Mouse (Mus musculus): Measurements from ENCODE around the gene Pold2.

Gene Pold2

DNA sequence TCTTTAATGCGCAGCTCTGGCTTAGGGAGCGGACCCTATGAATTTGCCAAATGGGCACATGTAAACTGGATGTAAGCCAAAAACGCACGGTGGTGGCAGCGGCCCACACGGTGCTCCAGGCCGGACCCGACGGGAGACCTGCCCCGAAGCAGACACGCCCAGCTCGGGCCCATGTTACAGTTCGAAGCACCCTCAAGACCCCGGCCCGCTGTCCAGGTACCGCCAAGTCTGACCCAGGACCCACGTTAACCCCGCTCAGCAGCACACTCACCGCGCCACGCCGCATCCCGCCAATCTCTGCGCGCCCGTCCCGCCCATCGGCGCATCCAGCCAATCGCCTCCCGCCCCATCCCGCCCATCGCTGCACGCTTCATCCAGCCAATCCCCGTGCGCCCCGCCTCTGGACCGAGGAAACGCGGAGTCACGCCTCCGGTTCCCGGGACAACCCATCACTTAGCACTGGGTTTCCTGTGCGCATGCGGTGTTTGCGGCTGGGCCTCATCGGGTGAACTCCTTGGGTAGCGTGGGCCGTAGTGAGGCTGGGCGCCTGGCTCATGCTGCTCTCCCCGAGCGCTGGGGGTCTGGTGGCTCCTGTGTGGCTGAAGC, at the start of gene Pold2:
Gene Pold2 (minus strand): TSS at position 372 of the 606 bp plus-strand sequence.
- peak; percentile 94 for DNase-seq (ENCODE audit: low read depth, low spot score)

DNA sequence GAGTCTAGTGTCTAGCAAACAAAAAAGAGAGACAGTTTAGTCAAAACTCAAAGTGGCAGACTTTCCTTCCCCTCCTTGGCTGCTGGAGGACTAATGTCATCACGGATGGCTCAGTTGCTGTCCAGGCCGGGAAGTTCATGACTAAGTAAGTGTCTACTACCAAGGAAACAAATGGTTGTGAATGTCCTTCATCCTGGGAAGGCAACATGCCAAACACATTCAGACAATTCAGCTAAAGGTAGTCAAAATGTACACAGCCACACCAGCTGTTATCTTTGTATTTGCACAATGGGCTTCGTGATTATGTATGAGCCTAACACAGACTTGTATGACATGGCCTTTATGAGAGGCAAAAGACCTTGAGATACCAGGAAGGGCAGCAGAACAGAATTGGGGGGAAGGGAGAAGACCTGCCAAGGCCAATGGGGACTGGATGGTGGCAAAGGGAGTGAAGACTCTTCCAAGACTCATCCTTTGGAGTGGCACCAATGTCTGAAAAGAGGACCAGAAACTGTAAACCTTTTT, 48.7 kb upstream of the Pold2 start:
- DNase-seq (ENCODE audit: low read depth, low spot score), result no peak

DNA sequence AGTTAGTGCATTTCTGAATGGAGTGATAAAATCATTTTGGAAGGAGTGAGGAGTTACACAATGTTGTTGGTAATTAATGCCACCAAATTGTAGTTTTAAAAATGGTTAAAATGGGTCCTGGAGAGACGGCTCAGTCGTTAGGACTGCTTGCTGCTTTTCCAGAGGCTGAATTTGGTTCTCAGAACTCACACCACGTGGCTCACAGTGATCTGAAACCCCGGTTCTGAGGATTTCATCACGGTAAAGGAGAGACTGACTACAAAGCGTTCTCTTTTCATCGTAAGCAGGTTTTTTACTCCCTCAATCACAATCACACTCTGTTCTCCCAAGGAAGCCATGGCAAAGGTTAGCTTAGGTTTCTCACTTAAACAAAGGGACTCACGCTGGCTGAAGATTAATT, 46.6 kb upstream of the Pold2 start:
- DNase-seq (ENCODE audit: low read depth, low spot score), result no peak

DNA sequence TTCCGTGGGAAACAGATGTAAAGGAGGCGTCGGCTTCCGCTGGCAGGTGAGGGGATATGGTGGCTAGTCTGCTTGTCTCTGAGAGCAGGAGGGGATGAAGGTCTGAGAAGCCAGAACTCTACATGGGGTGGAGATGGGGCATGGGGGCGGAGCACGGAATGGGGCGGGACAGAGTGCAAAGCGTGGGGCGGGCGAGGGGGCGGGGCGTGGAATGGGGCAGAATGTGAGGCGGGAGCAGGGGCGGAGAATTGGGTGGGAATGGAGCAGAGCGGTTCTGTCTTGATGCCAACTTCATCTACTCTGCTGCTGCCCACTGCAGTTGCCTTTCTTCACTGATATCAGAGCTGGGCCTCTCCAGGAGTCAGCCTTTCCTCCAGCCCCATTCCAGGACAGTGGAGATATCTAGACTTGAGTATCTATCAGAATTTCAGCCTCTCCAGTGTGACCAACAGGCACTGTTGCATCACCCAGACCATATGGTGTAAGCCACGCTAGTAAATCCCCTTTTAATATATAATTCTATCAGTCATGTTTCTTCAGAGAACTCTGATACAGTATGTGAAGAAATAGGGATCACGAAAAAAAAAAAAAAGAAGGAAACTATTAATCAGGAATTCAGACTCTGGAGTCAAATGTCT, 42.4 kb upstream of the Pold2 start:
- DNase-seq (ENCODE audit: low read depth, low spot score), result no peak

DNA sequence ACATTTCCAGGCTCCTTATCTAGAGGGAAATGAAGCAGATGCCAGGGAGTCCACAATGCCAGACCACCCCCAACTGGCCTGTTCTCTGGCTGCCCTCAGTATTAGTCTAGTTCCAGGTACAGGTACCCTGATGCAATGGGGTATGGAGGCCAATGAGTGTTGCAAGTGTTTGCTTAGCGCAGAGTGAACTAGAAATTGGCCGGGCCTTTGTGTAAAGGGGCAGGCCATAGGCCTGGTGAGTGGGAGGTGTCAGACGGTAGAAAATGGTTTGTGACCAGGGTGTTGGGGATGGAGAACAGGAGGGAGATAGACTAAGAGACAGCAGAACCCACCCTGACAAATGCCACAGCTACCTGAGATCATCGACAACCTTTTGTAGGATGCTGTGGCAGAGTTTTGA, 41.5 kb upstream of the Pold2 start:
- DNase-seq (ENCODE audit: low read depth, low spot score), result no peak

DNA sequence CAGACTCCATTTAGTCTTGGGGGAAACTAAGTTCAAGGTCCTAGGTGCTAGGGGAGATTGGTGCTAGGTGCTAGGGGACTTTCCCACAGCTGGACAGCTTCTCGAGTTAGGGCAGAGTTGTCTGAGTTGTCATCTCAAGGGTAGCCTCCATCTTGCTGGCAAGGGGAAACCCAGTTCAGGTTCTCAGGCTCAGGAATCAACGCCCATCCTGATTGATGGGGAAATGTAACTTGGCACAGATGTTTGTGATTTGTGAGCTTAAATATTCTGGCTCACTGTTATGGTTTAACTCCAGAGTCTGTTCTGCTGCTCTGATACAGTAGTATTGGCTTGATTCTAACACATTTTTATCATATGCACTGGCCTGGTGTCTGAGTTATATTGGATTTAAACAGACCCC, 40.0 kb upstream of the Pold2 start:
- DNase-seq (ENCODE audit: low read depth, low spot score), result no peak

DNA sequence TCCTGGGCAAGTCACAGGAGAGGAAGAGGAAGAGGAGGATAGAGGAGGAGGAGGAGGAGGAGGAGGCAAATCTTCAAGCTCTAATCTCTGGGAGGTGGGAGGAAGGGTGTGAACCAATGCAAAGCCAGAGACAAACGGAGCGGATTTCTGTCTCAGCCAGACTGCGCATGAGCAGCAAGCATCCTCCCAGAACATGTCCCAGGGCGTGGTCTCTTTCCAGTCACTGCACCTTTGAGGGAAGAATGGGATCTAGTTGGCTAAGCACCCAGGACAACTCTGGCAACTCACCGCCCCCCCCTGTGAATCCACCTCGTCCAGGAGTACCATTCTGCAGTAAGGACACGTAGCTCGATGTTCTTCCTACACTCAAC, 38.1 kb upstream of the Pold2 start:
- no peak for DNase-seq (ENCODE audit: low read depth, low spot score)

DNA sequence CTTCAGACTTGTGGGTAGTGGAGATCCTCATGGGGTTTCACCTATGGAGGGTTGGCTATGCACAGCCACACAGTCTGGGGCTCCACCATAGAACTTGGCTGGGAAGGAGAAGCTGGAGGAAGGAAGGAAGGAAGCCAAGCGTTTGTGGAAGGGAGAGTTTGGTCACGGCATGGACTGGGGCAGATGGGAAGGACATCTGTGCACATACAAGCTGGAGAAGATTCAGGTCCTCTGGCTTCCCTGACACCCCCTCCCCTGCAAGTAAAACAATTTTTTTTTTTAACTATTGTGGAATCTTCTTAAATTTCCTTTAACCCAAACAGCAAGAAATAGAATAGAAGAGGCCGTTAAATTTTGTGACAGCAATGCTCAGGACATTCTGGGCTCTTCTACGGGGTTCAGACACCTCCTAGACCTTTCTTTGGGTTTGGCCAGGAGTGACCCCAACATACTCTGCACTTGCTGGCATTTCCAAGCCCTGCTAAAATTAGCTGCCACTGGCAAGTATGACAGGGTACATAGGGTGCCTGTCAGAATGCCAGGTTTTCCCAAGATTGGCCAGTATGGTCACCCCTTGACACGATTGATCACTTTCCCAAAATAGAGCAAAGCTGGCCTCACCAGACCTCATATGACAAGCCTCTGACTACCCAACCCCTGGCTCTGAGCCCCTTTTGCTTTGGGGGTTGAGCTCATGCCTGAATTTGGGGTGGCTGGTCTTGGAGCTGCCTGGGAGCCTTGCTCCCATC, 37.5 kb upstream of the Pold2 start:
- DNase-seq (ENCODE audit: low read depth, low spot score), result no peak

DNA sequence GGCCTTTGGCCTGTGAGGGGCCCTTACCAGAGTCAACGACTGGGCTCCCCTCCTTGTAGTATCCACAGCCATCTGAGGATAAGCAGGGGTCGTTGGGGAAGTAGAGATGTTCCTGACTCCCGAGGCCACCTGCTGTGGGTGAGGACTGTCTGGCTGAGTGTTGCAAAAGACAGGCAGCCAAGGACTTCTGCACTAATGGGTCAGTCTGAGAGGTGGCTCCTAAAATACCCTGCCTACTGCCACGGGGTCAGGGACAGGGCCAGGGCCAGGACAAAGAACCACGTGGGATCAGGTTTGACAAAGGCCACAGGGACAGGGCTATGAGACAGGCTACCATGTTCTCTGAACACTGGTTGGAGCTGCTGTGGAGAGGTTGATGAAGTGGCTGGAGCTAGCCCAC, 36.8 kb upstream of the Pold2 start:
- DNase-seq (ENCODE audit: low read depth, low spot score), result no peak

DNA sequence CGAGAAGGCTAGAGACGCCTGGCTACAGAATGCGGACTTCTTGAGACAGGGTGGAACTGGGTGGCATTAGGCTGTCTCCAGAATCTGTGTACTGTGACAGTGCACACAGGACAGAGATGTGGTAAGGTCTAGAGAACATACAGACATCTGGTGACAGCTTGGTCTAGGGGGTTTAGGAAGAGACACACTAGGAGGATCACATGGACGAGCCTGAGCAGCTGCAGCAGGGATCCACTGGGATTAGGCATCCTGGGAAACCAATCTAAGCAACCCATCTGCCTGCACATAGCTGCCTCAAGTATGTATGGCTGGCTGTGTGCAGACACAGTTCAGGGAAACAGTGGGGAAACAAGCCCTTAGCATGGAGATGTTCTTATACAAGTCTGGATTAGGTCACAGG, 35.8 kb upstream of the Pold2 start:
- peak; percentile 44 for DNase-seq (ENCODE audit: low read depth, low spot score)

DNA sequence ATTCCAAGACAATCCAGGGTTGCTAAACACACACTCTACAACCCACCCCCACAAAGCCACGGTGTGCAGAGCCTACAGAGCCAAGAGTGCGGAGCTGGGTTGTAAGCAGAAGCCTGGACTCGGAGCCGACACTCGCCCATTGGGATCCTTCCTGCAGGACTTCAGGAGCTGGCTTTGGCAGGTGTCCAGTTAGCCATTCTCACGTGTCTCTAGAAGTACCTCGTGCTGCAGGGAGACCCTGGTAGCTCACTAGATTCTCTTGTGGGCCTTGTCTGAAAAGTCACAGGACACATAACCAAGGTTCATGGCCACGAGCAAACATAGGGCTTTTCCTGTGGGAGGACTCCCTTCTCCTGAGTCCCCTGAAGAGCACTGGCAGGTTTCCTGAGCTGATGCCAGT, 35.2 kb upstream of the Pold2 start:
- DNase-seq (ENCODE audit: low read depth, low spot score), result no peak

DNA sequence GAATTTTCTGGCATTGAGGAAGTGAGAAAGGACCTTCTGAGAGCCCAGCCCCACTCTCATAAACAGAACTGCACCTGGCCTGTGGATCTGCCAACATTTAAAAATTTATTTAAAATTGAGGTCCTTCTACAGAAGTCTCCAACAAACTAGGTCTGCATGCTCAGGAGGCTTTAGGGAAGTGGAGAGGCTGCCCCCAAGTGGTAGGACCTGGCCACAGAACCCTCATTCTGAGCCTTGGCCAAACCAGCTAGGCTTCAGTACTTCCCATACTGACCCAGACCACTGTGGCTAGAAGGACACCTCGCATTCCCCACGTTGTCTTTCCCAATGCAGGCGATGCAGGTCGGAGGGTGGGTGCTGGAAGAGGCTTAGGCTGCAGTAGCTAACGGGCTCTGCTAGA, 34.5 kb upstream of the Pold2 start:
- no peak for DNase-seq (ENCODE audit: low read depth, low spot score)

DNA sequence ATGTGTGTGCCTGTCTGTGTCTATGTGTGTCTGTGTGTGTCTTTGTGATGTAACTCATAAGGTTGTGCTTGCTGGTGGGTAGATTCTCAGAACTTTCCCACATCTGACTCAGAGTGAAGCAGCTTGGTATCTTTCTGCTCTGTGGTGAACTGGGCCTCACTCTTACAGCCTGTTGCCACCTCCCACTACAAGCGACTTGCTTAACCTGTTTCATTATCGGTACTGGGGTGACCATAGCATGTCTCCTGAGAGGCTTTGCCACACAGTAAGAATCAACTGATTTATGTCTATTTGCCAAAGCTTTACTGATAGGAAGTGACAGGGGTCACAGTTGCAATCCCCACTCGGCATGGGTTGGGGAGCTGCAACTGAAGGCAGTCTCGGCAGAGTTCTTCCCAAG, 30.6 kb upstream of the Pold2 start:
- DNase-seq (ENCODE audit: low read depth, low spot score), result no peak

DNA sequence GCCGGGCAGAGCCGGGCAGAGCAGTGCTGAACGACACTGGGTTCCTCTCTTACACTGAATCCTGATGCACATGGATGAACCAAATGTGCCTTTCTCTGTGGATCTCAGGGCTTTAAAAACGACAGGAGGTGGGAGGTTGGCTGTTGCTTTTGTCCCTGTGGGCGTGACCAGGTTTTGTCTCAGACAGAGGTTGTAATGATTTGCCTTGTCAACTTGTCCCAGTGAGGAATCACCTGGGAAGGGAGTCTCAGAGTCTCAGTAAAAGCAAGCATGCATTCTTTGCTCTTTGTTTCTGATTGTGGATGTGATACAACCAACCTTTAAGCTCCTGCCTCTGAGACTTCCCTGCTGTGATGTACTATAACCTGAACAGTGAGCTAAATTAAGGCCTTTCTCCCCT, 29.0 kb upstream of the Pold2 start:
- no peak for DNase-seq (ENCODE audit: low read depth, low spot score)

DNA sequence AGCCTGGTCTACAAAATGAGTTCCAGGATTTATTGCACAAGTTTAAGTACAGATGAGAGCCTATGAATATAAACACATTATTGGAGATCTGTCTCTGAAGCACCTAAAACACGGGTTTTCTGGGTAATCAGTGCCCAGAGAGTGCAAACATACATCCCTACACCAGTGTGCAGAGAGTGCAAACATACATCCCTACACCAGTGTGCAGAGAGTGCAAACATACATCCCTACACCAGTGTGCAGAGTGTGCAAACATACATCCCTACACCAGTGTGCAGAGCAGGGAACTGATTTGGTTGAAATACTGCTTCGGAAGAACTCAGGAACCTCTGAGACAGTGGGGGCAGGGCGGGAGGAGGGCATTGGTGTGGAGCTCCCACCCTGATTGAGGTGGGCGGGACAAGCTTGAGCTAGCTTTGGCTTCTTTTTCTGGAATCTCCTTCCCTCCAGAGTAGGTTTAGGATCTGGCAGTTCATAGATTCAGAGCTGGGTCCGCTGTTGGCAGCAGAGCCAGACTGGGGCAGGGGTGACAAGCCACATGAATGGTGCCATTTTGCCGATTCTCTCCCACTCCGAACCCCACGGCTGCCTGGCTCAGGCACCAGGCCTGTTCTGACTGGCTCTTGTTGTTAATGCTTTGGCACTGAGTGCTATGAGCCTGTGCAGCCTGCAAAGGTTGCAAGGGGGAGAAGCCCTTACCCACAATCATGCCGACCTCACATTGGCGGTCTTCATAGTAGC, 27.9 kb upstream of the Pold2 start:
- no peak for DNase-seq (ENCODE audit: low read depth, low spot score)

DNA sequence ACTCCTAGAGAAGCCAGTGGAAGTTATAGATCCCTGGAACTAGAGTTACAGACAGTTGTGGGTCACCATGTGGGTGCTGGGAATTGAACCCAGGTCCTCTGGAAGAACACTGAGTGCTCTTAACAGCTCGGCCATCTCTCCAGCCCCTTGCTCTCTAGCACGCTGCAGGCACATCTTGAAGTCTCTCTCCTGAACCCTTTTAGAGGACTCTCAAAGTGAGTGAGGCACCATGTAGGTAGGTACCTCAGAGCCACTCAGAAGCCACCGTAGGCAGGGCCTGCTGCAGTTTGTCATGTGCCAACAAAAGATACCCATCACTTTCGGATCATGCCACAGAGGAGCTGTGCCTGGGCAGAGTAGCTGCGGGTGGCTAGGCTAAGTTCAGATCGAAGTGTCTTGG, 26.8 kb upstream of the Pold2 start:
- no peak for DNase-seq (ENCODE audit: low read depth, low spot score)

DNA sequence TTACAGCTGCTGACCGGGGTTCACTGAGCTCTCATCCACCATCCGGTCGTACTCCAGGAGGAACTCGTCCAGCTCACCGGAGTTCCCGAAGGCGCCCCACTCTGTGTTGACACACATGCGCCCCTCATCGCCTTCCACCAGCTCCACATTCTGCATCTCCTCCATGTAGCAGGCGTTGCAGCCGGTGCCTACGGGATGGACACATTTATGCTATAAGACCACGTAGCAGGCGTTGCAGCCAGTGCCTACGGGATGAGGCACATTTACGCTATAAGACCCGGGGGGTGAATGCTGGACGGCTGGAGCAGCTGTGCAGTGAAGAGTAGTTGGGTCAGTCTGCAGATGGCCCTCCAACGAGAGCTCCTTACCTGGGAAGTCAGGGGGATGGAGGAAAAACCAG, 26.3 kb upstream of the Pold2 start:
- DNase-seq (ENCODE audit: low read depth, low spot score), result no peak

DNA sequence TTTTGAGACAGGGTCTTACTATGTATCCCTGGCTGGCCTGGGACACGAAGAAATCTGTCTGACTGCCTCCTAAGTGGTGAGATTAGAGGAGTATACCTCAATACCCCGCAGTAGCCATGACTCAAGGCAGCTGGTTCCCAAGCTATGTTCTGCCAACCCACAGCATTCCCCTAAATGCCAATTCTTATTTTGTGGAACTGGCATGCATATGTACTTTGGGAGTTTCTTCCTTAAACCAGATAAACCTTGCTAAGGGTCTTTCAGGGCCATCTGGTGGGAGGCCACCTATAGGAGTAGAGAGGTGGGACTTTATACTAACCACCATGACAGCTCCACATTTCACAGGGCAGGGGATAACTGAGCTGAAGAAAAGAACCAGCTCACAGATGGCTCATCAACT, 25.8 kb upstream of the Pold2 start:
- DNase-seq (ENCODE audit: low read depth, low spot score), result no peak

DNA sequence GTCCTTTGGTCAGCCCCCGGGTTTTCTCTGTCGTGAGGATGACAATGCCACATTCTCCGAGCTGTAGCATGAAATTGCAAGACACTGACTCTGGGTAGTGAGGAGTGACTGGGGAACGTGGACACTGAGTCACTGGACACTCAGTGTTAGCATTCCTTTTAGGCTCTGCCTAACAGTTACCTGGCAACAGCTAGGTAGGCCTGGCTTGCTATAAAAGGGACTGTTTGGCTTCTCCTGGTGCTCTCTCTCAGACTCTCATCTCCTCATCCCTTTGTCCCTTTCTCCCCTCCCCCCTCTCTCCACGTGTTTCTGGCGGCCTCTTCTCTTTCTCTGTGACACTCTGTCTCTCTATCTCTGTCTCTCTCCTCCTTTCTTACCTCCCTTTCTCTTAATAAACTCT, 24.3 kb upstream of the Pold2 start:
- DNase-seq (ENCODE audit: low read depth, low spot score), result no peak

DNA sequence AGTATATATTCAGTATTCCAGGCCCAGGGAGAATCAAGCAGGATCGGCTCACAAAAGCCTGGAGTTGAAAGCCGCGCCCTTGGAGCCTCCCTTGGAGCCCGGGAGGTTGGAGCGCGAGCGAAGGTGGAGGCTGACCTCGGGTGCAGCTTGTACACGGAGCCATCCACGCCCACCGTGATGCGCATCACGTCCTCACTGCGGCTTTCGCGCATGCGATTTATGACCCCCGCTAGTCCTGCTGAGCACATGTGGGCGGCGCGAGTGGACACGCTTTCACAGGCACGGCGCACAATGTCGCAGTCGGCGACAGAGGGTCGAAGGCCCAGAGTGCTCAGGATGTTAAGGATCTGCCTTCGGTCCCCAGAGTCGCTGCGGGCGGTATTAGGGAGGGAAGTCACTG, 23.9 kb upstream of the Pold2 start:
- peak; percentile 61 for DNase-seq (ENCODE audit: low read depth, low spot score)

DNA sequence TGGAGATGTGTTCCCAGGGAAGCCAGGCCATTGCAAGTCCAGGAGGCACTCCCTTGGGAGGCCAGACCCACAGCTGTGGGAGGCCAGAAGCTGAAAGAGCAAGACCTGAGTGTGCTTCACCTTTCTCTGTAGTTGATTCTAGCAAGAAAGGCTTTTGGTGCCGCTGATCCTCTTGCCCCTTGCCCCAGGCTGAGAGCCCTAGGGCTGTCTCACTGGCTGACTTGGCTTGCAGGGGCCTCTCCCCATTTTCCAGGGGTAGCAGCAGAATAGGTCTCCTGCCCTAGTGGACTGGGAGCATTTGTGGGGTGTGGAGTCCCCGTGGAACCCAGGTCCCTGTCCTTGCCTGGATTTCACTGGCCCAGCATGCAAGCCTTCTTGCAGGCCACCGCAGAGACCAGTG, 23.2 kb upstream of the Pold2 start:
- DNase-seq (ENCODE audit: low read depth, low spot score), result no peak

DNA sequence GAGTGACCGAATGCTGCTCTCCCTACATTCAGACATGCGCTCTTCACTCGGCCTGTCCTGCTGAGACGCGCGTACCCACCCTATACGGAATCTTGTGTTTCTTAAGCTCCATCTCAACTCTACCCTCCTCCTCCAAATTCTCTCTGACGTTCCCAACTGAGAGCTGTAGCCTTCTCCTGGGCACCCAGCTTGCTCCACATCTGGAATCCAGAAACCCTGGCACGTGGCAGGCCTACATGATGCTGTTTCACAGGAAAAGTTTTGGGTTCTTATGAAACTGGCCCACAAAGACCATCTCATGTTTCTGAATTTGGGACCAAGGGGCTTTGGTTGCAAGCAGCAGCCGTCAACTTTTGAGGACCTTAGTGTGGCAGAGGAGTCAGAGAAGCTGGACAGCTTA, 21.2 kb upstream of the Pold2 start:
- DNase-seq (ENCODE audit: low read depth, low spot score), result no peak

Measured in retina, postnatal 7 days (tissue).